11 mouse cellular contexts compared by ENCODE assay signal in genomic region chr17:43137838-43138237, GRCm38 (mm10).
A peak's percentile ranks its signal among the peaks of the same experiment; 100 is the strongest.
DNase-seq lines count a peak whose midpoint lies in the region; ATAC-seq and TF ChIP-seq lines count a peak whose summit lies in the region.
"Had no signal": no experiment of that assay in that cellular context is flagged by ENCODE, and none has a peak within 500 bp of the region (broad histone marks: within the 10 kb centered on the region; RNA-seq: fewer than 3 reads in every experiment).

No protein-coding gene starts in this region.

- no peaks in the 10 kb centered on the region for H3K36me3 ChIP-seq in liver, adult 2 months (ENCODE audit: control insufficient read depth, insufficient read depth, low read length)
- no peaks in the 10 kb centered on the region for H3K36me3 ChIP-seq in megakaryocyte, embryonic 14.5 days (replicated peaks; ENCODE audit: low read length)
- H3K36me3 ChIP-seq in hindbrain, embryonic 16.5 days (ENCODE audit: control insufficient read depth, insufficient read depth, low read length), result no peaks in the 10 kb centered on the region
- H3K36me3 ChIP-seq: limb, embryonic 12.5 days had no signal

- no peak overlapping the region for H3K9ac ChIP-seq in liver, adult 2 months (ENCODE audit: low read depth, low read length)
- no peak overlapping the region for H3K9ac ChIP-seq in hindbrain, embryonic 16.5 days (ENCODE audit: low read depth, low read length)
- H3K9ac ChIP-seq: limb, embryonic 12.5 days had no signal

- H3K27ac ChIP-seq in bone marrow macrophage, adult 2 months (ENCODE audit: insufficient read depth, low read depth, low read length), result peak overlapping the region; percentile 42
- H3K27ac ChIP-seq in liver, adult 2 months (replicated peaks; ENCODE audit: insufficient read depth, low read depth, low read length), result no peak overlapping the region
- no peak overlapping the region for H3K27ac ChIP-seq in hindbrain, embryonic 16.5 days (ENCODE audit: low read depth, low read length)
- H3K27ac ChIP-seq: limb, embryonic 12.5 days had no signal

- H3K4me1 ChIP-seq in bone marrow macrophage, adult 2 months (ENCODE audit: control insufficient read depth, insufficient read depth, low read length), result peaks cover 19% of the 10 kb centered on the region
- H3K4me1 ChIP-seq in liver, adult 2 months (ENCODE audit: control insufficient read depth, insufficient read depth, low read length), result peaks cover 2% of the 10 kb centered on the region; the same call in 1 of the 2 replicates
- peaks cover 11% of the 10 kb centered on the region for H3K4me1 ChIP-seq in megakaryocyte, embryonic 14.5 days
- no peaks in the 10 kb centered on the region for H3K4me1 ChIP-seq in hindbrain, embryonic 16.5 days (ENCODE audit: control insufficient read depth, insufficient read depth, low read depth, low read length)

- no peaks in the 10 kb centered on the region for H3K9me3 ChIP-seq in megakaryocyte, embryonic 14.5 days
- H3K9me3 ChIP-seq in hindbrain, embryonic 16.5 days (ENCODE audit: control insufficient read depth, low read length), result no peaks in the 10 kb centered on the region
- H3K9me3 ChIP-seq: limb, embryonic 12.5 days had no signal

- TF ChIP-seq CTCF in bone marrow macrophage, adult 2 months (IDR thresholded peaks at IDR 0.05; ENCODE audit: low read depth, low read length), result no peak
- TF ChIP-seq CTCF in liver, adult 2 months (IDR thresholded peaks at IDR 0.05; ENCODE audit: low read depth, low read length), result no peak

- no peak for TF ChIP-seq POLR2A in bone marrow macrophage, adult 2 months (IDR thresholded peaks at IDR 0.05; ENCODE audit: borderline replicate concordance, low read depth, low read length)
- TF ChIP-seq POLR2A in liver, adult 2 months (IDR thresholded peaks at IDR 0.05; ENCODE audit: extremely low read depth, insufficient read depth, low read length), result no peak

- H3K4me3 ChIP-seq in bone marrow macrophage, adult 2 months (ENCODE audit: insufficient read depth, low read length), result 0 out of 2 replicates have a peak overlapping the region, but pooled peaks have one; percentile 2
- no peak overlapping the region for H3K4me3 ChIP-seq in liver, adult 2 months (ENCODE audit: insufficient read depth, low read depth, low read length)
- H3K4me3 ChIP-seq in megakaryocyte, embryonic 14.5 days (replicated peaks), result peak overlapping the region; percentile 42
- no peak overlapping the region for H3K4me3 ChIP-seq in hindbrain, embryonic 16.5 days (ENCODE audit: low read length)
- H3K4me3 ChIP-seq: limb, embryonic 12.5 days; myocyte had no signal

- no peak overlapping the region for H3K4me2 ChIP-seq in hindbrain, embryonic 16.5 days (ENCODE audit: low read length)
- H3K4me2 ChIP-seq: limb, embryonic 12.5 days had no signal

- 86% methylated on average over 9 of the region's 9 CpGs for WGBS in liver, adult 2 months
- WGBS in hindbrain, embryonic 16.5 days, result 91% methylated on average over 9 of the region's 9 CpGs

- peak; percentile 21 to 30 for DNase-seq in adrenal gland, adult (ENCODE audit: inconsistent age in 2 of 2, low spot score in 1 of 2)
- no peak for DNase-seq in adrenal gland, postnatal 4 days (ENCODE audit: low spot score in 2 of 2)
- peak; percentile 42 for DNase-seq in liver, adult 2 months (ENCODE audit: extremely low read depth, low read depth, low spot score)
- no peak for DNase-seq in left cerebral cortex, adult 8-10 months (ENCODE audit: low spot score in 2 of 2)
- no peak for DNase-seq in retina, embryonic 14.5 days (ENCODE audit: low spot score)
- DNase-seq: right cerebral cortex, postnatal 14 days had no signal

- no peak for ATAC-seq in hindbrain, embryonic 16.5 days

- H3K79me2 ChIP-seq in liver, adult 2 months (ENCODE audit: control insufficient read depth, insufficient read depth, low read length), result no peaks in the 10 kb centered on the region

- no peaks in the 10 kb centered on the region for H3K27me3 ChIP-seq in liver, adult 2 months (ENCODE audit: control insufficient read depth, insufficient read depth, low read length)
- peaks cover 2% of the 10 kb centered on the region for H3K27me3 ChIP-seq in megakaryocyte, embryonic 14.5 days (replicated peaks)
- H3K27me3 ChIP-seq in hindbrain, embryonic 16.5 days (replicated peaks; ENCODE audit: control insufficient read depth, insufficient read depth, low read length), result no peaks in the 10 kb centered on the region
- H3K27me3 ChIP-seq: limb, embryonic 12.5 days had no signal

Comparison
In these comparisons a context has a peak if more than half of its experiments do, and no peak if none do; other contexts are left out.
1. DNase-seq: peak in adrenal gland, adult (2 of 2) and liver, adult 2 months (single experiment); none in adrenal gland, postnatal 4 days (0 of 2), left cerebral cortex, adult 8-10 months (0 of 2) and retina, embryonic 14.5 days (single experiment).
2. H3K4me3 ChIP-seq: peak in bone marrow macrophage, adult 2 months (single experiment) and megakaryocyte, embryonic 14.5 days (single experiment); none in liver, adult 2 months (single experiment) and hindbrain, embryonic 16.5 days (single experiment).